Mouse (Mus musculus) frontal cortex, adult (tissue): ENCODE measurements around the gene Mapk8.

Experiments
- ATAC-seq: cut with Nextera tagmentation; 2 replicates; pipeline ENCODE4 v1.9.2; 2017; ENCODE audit warnings: mild to moderate bottlenecking, moderate library complexity, mixed read lengths; ENCODE audit not compliant: low TSS enrichment

Gene Mapk8

DNA sequence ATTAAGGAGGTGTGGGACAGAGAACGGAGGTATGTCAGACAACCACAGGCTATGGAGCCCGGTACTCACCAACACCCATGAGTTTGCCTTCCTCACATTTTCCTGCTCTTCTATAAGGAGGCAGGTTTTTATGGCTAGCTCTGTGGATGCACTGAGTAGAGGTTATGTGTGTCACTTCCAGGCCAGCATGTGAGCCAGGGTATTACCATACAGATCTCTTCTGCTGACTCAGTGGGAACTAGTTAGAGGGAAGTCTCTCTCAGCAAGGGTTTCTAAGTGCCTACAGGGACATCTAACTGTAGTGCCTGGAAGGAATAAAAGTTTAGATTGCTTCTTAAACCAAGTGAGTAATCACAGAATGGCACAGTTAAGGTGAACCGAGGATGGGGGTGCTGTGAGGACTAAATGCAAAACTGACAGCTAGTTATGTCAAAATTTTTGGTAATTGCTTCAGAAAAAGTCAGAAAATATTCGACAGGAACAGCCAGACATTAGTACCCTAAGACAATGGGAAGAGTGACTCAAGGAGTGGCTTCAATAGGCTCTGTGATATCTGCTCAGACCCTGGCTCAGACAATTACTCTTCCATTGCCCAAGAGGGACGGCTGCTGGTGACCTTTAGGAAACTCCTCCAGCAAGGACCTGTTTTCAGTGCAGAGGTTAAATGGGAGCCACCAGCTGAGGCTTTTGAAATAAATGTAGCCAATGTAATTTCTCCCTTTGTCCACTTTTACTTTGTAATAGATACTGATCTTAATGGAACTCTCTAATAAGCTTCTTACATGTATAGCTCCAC is 48.7 kb downstream of the Mapk8 start:
- no peak for ATAC-seq

- peak; percentile 74 for ATAC-seq
Observed at GRCm38 (mm10) chr14:33380830-33381457, 66.0 kb downstream of the Mapk8 start.

- no peak for ATAC-seq
Observed at GRCm38 (mm10) chr14:33378723-33379122, 68.2 kb downstream of the Mapk8 start.

- ATAC-seq, result no peak
Observed at GRCm38 (mm10) chr14:33377211-33377610, 69.7 kb downstream of the Mapk8 start.

- ATAC-seq, result no peak
Observed at GRCm38 (mm10) chr14:33374089-33374488, 72.9 kb downstream of the Mapk8 start.

- no peak for ATAC-seq
Observed at GRCm38 (mm10) chr14:33373271-33373670, 73.7 kb downstream of the Mapk8 start.

DNA sequence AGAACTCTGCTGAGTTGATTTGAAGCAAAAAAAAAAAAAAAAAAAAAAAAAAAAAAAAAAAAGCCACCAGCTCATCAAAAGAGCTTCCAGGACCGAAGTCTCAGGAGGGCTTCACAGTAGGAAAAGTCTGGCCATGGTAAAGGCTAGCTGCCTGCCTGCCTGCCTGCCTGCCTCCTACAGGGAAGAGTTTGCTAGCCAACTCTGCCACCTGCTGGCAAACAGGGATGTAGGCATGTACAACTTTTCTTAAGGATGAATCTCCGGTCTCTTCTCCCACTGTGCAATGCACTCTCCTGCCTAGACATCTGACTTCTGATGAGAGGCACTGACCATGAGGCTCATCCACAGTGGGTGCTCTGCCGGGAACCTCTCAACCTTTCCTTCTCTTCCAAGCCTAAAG is 75.7 kb downstream of the Mapk8 start:
- ATAC-seq, result peak; percentile 69

GRCm38 (mm10) chr14:33370056-33370455 is 76.9 kb downstream of the Mapk8 start:
- ATAC-seq, result peak; percentile 35; the same call in 1 of the 2 replicates

DNA sequence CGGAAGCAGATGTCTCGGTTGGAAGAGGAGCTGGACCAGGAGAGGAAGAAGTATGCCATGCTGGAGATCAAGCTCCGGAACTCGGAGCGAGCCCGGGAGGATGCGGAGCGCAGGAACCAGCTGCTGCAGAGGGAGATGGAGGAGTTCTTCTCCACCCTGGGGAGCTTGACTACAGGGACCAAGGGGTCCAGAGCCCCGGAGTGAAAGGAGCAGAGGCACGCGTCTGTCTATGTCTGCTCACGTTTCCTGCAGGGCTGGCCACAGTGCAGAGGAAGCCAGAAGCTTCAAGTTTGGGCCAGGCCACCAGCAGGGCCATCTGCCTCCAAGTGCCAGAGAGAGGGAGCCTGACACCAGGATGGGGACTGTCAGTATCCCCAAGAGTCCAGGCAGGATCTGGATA is 77.6 kb downstream of the Mapk8 start:
- ATAC-seq, result no peak

DNA sequence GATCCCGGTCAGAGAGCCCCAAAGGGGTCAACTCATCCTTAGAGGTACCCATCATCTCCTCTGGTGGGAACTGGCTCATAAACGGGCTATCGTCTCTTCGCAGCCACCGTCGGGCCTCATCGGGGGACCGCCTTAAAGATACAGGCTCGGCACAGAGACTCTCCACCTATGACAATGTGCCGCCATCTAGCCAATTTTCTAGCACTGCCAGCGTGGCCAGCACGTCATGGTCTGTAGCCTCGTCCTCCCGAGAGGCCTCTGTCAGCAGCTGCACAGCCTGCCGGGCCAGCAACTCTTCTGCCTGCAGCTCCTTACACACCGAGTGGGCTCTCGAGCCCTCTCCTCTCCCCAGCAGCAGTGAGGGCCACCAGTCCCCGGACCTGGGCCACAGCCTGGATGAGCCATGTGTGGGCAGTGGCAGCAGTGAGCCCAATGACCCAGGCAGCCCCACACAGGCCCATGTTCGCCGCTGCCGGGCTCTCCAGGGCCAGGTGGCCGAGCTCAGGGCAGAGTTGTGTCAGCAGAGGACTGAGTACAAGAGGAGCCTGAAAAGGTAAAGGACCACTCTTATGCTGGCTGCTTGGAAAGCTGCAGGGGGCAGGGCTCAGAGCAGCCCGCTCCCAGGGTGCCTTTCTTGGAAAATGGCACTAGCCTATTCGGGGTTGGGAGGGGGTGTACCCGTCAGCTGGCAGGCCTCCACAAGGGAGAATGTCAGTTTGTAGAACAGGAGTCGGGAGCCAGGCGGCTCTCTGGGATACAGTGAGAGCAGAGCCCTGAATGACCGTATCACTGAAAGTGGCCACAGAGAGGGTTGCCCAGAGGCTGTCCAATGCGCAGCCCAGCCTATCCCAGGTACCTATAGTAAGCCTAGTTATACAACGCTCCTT is 79.8 kb downstream of the Mapk8 start:
- ATAC-seq, result no peak

- no peak for ATAC-seq
Observed at GRCm38 (mm10) chr14:33364061-33364460, 82.9 kb downstream of the Mapk8 start.

GRCm38 (mm10) chr14:33363611-33364010 is 83.3 kb downstream of the Mapk8 start:
- ATAC-seq, result no peak

DNA sequence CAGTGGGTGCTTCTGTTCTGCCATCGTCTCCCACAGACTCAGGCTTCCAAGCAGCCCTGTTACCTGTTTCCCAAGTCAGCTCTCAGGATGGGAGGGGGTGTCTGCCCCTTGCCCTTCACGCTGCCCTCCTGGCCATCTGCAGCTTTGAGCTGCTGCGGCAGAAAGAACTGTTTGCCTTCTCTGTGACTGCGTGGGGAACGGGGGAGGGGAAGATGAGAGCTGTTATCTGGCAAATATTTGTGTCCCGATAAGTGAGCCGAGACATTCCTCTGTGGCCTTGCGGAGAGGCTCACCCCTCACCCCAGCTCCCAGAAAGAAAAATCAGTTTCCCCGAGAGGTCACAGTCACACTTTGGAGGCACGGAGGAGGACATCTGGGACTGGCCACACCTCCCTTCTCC is 84.2 kb downstream of the Mapk8 start:
- no peak for ATAC-seq

DNA sequence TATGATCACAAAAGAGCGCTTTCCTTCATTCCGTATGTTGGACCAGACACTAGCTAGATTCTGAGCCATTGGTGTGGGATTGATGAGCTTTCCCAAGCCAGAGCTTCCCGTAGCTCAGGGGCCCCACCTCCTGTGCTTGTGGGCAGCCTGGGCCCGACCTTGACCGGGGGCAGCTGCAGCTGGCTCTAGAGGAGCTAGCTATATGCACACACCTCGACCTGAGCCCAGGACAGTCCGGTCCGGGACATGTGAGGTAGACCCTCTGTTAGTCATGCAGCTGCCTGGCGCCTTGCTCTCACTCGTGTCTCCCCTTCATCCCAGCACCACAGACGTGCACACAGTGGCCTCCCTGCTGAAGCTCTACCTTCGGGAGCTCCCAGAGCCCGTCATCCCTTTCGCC is 84.8 kb downstream of the Mapk8 start:
- no peak for ATAC-seq

- ATAC-seq, result no peak
Observed at GRCm38 (mm10) chr14:33361546-33361945, 85.4 kb downstream of the Mapk8 start.

DNA sequence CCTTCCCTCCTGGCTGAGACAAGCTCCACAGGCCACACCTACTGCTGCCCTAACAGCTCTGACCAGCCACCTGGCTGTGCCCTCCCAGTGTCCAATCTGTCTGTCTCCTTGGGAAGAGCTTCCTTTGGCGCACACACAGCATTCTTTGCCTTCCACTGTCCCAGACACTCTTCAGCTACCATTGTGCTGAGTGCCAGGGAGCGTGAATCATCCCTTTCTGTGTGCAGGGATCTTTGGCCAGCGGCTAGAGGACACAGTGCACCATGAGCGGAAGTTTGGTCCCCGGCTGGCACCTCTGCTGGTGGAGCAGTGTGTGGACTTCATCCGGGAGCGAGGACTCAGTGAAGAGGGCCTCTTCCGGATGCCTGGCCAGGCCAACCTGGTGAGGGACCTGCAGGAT is 88.1 kb downstream of the Mapk8 start:
- ATAC-seq, result no peak

DNA sequence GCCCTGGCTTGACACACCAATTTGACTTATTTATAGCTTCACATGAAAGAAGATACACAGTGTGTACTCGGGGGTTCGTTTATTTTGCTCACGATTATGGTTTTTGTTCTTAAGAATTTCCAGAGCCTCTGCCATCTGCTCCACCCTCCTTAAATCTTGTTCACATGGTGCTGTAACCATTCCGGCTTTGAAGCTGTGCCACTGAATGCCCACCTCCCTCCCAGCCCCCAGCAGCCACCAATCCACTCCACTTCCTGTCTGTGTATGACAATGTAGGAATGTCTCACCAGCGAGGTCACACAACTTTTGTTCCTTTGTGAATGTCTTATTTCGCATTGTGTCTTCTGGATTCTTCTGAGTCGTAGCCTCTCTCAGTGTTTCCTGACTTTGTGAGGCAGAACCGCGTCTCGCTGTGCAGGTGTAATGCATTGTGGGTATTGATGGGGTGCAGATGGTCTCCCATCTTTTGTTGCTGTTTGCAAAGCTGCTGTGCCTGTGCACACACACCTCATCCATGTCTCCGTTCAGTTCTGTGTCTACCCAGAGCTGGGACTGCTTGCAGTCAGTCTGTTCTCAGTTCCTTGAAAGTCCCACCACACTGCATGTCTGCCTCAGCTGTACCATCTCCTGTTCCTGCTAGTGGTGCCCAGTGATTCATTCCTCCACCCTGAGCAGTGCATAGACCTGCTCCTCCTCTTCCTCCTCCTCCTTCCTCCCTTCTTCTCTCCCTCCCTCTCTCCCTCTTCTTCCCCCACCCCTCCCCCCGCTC is 89.2 kb downstream of the Mapk8 start:
- ATAC-seq, result 0 out of 2 replicates have a peak, but pooled peaks have one; percentile 32

GRCm38 (mm10) chr14:33355276-33355675 is 91.7 kb downstream of the Mapk8 start:
- no peak for ATAC-seq

DNA sequence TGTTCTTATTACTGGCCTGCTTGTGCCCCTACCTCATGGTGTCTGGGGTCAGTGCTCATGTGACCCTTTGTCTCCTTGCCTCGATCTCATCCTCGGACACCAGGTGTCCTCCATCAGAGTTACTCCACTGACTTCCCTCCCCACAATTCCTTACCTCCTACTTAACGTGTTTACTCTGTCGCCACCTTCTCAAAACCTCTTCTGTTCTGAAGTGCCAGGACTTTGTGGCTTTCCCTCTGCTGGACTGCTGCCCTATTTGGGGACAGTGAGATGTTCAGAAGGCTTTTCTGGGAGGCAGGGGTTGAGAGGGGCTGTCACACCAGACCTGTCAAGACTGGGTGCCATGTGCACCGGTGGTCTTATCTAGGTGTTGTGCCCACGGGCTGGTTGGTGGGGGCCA is 94.1 kb downstream of the Mapk8 start:
- ATAC-seq, result no peak

GRCm38 (mm10) chr14:33351984-33352722 is 94.8 kb downstream of the Mapk8 start:
- ATAC-seq, result peak; percentile 16; the same call in 1 of the 2 replicates

DNA sequence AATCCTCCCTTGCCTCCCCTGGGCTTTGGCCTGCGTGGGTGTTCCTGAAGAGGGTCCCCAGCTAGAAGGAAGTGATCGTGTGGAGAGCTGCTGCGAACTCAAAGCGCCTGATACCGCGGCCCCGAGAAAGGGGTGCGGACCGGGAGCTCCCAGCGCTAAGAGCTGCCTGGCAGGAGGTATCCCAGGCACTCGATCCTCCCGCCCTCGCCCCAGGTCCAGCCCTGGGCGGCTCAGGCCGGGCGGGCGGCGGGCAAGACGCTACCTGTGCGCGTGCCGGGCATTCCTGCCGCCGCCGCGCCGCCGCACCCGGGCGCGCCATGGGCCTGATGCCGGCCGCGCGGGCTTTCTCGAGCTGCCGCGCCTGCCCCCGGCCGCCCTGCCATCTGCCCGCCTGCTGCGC is 95.9 kb downstream of the Mapk8 start:
- no peak for ATAC-seq
